Mouse (Mus musculus) ES-E14 (cell line): Measurements from ENCODE around the gene Nav2.

Source experiments
- CHD2 ChIP-seq: IDR thresholded peaks from 2 replicates; pipeline ENCODE4 v1.6.1; 2014; ENCODE audit warnings: mild to moderate bottlenecking, low read depth, low read length, inconsistent platforms
- HCFC1 ChIP-seq: IDR thresholded peaks from 2 replicates; pipeline ENCODE4 v1.6.1; 2012; ENCODE audit warnings: low read length, inconsistent platforms, borderline replicate concordance; ENCODE audit not compliant: insufficient read depth
- MAFK ChIP-seq: IDR thresholded peaks from 2 replicates; pipeline ENCODE4 v1.6.1; 2014; ENCODE audit warnings: mild to moderate bottlenecking, low read depth, low read length, inconsistent platforms; ENCODE audit not compliant: insufficient read depth
- ZNF384 ChIP-seq: IDR thresholded peaks from 2 replicates; pipeline ENCODE4 v1.6.1; 2012; ENCODE audit warnings: low read depth, low read length, inconsistent platforms

- TF ChIP-seq MAFK (no peak), HCFC1 (no peak), CHD2 (no peak), ZNF384 (no peak)
Measured at GRCm38 (mm10) chr7:49335056-49335455, 426.5 kb downstream of the Nav2 start.
